Mouse (Mus musculus) testis, adult 2 months (tissue): Measurements from ENCODE around the gene Ddx18.

Experiments
- CTCF ChIP-seq: fragments of 200-500 bp; IDR thresholded peaks from 2 replicates; pipeline ENCODE4 v1.5.1; 2012; ENCODE audit warnings: low read depth, mild to moderate bottlenecking, inconsistent platforms, low read length, moderate library complexity; ENCODE audit not compliant: control insufficient read depth, insufficient read depth, insufficient replicate concordance
- POLR2A ChIP-seq: fragments of 200-500 bp; IDR thresholded peaks from 2 replicates; pipeline ENCODE4 v1.6.1; 2012; ENCODE audit warnings: low read depth, mild to moderate bottlenecking, inconsistent platforms, low read length, moderate library complexity; ENCODE audit not compliant: control insufficient read depth

GRCm38 (mm10) chr1:121518609-121519008 is 49.2 kb downstream of the Ddx18 start:
- TF ChIP-seq CTCF: no peak
- TF ChIP-seq POLR2A: no peak
